Mouse (Mus musculus): ENCODE results near the gene Fndc5. TPM values are rescaled to one million over a fixed set of nuclear protein-coding genes. Genes with fewer than 3 reads are reported as not detected.

The Fndc5 gene
- polyA plus RNA-seq (2015; fragmentation: Nextera tagmentation; extraction: Ambion mirVana) = 3.0 and 3.4 TPM in 2 replicates

DNA sequence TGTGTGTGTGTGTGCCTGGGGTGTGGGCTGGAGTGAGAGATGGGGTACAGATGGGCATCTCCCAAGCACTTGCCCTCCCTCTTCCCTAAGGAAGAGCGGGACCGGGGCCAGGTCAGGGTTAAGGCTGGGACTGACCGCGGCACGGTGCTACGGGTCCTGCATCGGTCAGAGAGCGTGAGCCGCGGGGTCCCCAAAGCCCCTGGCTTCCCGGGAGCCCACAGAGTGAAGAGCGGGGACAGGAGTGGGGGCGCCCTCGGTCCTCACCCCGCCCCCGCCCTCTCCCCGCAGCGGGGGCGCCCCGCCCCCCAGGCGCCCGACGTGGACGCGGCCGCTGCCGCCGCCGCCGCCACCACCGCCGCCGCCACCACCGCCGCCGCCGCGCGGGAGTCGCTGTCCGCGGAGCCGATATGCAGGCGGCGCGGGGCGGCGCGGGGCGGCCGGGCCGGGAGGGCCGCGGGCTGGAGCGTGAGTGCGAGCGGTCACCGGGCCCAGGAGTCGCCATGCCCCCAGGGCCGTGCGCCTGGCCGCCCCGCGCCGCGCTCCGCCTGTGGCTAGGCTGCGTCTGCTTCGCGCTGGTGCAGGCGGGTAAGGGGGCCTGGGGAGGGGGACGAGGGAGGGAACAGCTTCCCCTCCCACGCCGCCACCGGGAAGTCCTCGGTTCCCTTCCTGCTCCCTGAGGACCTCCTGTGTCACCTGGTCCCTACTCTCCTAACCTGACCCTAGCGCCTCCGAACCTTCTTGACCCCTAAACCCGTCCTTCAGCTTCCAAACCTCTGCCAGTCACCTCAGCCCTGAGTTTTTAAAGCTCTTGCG, at the start of gene Fndc5:
Gene Fndc5 (plus strand): TSS at position 421 of the 813 bp plus-strand sequence.
- Histone ChIP-seq H3K4me3 (ENCODE audit: low read length) (peak within 1 kb of the TSS; percentile 62), H3K9ac (replicated peaks; ENCODE audit: low read length) (peak within 1 kb of the TSS; percentile 76), H3K36me3 (ENCODE audit: insufficient read depth, low read length) (no peaks in the 10 kb centered on the region), H3K4me2 (replicated peaks; ENCODE audit: low read depth, low read length) (peak within 1 kb of the TSS; percentile 98), H3K4me1 (ENCODE audit: insufficient read depth, low read length) (peaks cover 28% of the 10 kb centered on the region), H3K9me3 (ENCODE audit: low read length) (no peaks in the 10 kb centered on the region), H3K27me3 (ENCODE audit: insufficient read depth, low read length) (peaks cover 9% of the 10 kb centered on the region; the same call in 1 of the 2 replicates), H3K27ac (ENCODE audit: low read length) (no peak within 1 kb of the TSS)
- whole genome bisulfite sequencing = 3% methylated on average over 27 of the region's 80 CpGs
- ATAC-seq (ENCODE audit: low FRiP score, low TSS enrichment) = peak; percentile 46

DNA sequence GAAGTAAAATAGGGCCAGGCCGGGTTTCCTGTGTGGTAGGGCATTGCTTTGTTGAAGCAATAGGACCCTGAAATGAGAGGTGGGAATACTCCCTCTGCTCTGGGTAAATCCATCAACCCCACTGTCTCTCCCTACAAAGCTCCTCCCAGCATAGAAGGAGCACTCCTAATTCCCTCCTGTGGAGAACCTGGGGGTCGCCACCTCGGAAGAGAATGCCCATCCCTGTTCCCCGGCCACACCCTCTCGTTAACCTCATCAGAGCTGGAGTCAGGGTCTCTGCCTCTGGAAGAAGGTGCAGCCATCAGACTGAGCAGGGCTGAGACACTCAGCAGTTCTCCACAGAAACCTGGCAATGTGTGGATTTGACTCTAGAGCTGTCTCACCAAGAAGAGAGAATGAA, 48.9 kb upstream of the Fndc5 start:
- WGBS = 40% methylated on average over 5 of the region's 5 CpGs
- no peak overlapping the region for H3K4me3 ChIP-seq (ENCODE audit: low read length)
- no peak overlapping the region for H3K9ac ChIP-seq (replicated peaks; ENCODE audit: low read length)
- peaks cover 8% of the 10 kb centered on the region; the same call in 1 of the 2 replicates for H3K36me3 ChIP-seq (ENCODE audit: insufficient read depth, low read length)
- no peak overlapping the region for H3K4me2 ChIP-seq (replicated peaks; ENCODE audit: low read depth, low read length)
- no peak overlapping the region for H3K27ac ChIP-seq (ENCODE audit: low read length)
- no peaks in the 10 kb centered on the region for H3K27me3 ChIP-seq (ENCODE audit: insufficient read depth, low read length)
- no peaks in the 10 kb centered on the region for H3K4me1 ChIP-seq (ENCODE audit: insufficient read depth, low read length)
- no peaks in the 10 kb centered on the region for H3K9me3 ChIP-seq (ENCODE audit: low read length)
- no peak for ATAC-seq (ENCODE audit: low FRiP score, low TSS enrichment)

DNA sequence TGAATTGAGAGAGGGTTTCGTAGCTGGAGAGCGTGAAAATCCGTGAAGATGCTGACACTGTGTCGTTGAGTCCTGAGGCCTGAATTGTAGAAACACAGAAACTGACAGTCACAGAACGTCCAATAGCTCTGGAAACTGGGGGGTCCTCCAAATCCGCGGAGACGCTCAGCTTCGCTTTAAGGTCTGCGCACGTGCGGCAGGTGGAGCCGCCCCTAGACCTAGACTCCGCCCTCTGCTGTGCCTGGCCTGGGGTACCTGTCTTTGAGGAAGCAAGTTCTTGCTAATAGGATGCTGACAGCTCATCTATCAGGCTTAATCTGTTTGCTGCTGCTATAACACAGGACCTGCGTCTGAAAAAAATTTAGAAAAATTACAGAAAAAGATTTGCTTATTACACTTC, 41.5 kb upstream of the Fndc5 start:
- no peak for ATAC-seq (ENCODE audit: low FRiP score, low TSS enrichment)
- no peaks in the 10 kb centered on the region for H3K36me3 ChIP-seq (ENCODE audit: insufficient read depth, low read length)
- 0 out of 2 replicates have a peak, but pooled peaks cover 4% of the 10 kb centered on the region for H3K27me3 ChIP-seq (ENCODE audit: insufficient read depth, low read length)
- no peaks in the 10 kb centered on the region for H3K9me3 ChIP-seq (ENCODE audit: low read length)
- no peak overlapping the region for H3K27ac ChIP-seq (ENCODE audit: low read length)
- H3K4me1 ChIP-seq (ENCODE audit: insufficient read depth, low read length) = no peaks in the 10 kb centered on the region
- no peak overlapping the region for H3K9ac ChIP-seq (replicated peaks; ENCODE audit: low read length)
- no peak overlapping the region for H3K4me2 ChIP-seq (replicated peaks; ENCODE audit: low read depth, low read length)
- H3K4me3 ChIP-seq (ENCODE audit: low read length) = no peak overlapping the region
- WGBS = 27% methylated on average over 15 of the region's 15 CpGs

DNA sequence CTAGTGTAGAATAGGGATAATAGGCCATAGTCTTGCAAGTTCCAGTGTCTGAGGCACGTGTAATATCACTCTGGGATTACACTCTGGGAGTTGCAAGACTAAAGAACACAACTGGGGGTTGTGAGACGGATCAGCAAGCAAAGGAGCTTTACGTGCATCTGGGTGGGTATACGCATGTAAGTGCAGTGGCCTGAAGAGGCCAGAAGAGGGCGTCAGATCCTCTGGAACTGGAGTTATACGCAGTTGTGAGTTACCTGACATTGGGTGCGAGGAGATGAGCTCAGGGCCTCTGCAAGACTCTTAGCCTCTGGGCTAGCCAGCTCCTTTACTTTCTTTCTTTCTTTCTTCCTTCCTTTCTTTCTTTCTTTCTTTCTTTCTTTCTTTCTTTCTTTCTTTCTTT, 39.8 kb upstream of the Fndc5 start:
- H3K4me2 ChIP-seq (replicated peaks; ENCODE audit: low read depth, low read length) = no peak overlapping the region
- H3K9ac ChIP-seq (replicated peaks; ENCODE audit: low read length) = no peak overlapping the region
- H3K9me3 ChIP-seq (ENCODE audit: low read length) = no peaks in the 10 kb centered on the region
- H3K4me1 ChIP-seq (ENCODE audit: insufficient read depth, low read length) = no peaks in the 10 kb centered on the region
- H3K4me3 ChIP-seq (ENCODE audit: low read length) = no peak overlapping the region
- ATAC-seq (ENCODE audit: low FRiP score, low TSS enrichment) = no peak
- H3K36me3 ChIP-seq (ENCODE audit: insufficient read depth, low read length) = no peaks in the 10 kb centered on the region
- 0 out of 2 replicates have a peak, but pooled peaks cover 4% of the 10 kb centered on the region for H3K27me3 ChIP-seq (ENCODE audit: insufficient read depth, low read length)
- 80% methylated on average over 7 of the region's 7 CpGs for WGBS
- no peak overlapping the region for H3K27ac ChIP-seq (ENCODE audit: low read length)

DNA sequence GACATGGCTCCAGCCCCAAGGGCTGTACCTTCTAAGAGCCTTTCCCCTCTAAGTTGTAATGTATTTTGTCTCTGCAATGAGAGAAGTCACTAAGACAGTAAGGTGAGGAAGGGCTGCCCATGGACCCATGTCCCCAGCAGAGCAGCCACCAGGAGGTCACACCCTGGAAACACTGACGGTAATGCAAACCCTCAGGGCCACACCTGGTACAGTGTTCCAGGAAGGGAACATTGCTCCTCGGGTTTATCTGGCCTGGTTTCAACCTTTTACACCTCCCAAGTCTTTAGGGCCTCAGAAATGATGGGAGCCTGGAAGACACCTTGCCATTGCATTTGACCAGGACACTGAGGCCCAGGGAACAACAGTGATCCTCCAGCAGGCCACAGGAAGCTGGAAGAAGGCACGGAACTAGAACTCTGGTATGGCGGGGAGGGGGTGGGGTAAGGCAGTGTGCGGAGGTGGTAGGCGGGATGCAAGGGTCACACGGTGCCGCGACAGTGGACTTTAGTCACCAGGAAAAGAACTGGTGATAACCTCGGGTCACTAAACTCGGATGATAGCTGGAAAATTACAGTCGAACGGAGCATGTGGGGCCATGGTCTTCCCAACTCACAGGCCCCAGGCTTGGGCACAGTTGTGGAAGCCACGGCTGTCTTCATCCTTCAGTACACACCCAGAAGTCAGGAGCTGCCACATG, 34.5 kb upstream of the Fndc5 start:
- Histone ChIP-seq H3K27me3 (ENCODE audit: insufficient read depth, low read length) (peaks cover 22% of the 10 kb centered on the region), H3K4me2 (replicated peaks; ENCODE audit: low read depth, low read length) (no peak overlapping the region), H3K27ac (ENCODE audit: low read length) (no peak overlapping the region), H3K9ac (replicated peaks; ENCODE audit: low read length) (no peak overlapping the region), H3K4me3 (ENCODE audit: low read length) (no peak overlapping the region), H3K9me3 (ENCODE audit: low read length) (no peaks in the 10 kb centered on the region), H3K4me1 (ENCODE audit: insufficient read depth, low read length) (peaks cover 7% of the 10 kb centered on the region), H3K36me3 (ENCODE audit: insufficient read depth, low read length) (no peaks in the 10 kb centered on the region)
- 74% methylated on average over 14 of the region's 14 CpGs for WGBS
- no peak for ATAC-seq (ENCODE audit: low FRiP score, low TSS enrichment)

DNA sequence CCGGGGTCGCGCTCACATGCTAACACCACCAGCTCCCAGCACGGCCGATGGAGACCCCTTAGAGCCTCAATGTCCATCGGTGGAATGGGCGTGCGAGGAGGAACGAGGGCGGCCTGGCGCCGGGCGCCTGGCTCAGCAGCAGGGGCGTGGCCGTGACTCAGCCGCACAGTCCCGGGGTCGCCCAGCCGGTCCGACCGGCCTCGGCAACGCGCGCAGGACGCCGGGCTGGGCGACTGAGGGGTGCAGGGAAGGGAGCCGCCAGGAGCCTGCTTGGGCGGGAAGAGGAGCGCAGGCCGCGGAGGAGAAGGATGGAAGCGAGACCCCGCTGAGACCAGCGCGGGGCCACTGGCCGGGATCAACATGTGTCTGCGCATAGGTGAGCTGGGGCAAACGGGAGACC, 31.4 kb upstream of the Fndc5 start, which contains the start of gene Tmem54:
Gene Tmem54 (plus strand): TSS at position 193 of the 400 bp plus-strand sequence.
- Histone ChIP-seq H3K27me3 (ENCODE audit: insufficient read depth, low read length) (peaks cover 22% of the 10 kb centered on the region), H3K27ac (ENCODE audit: low read length) (no peak within 1 kb of the TSS), H3K9me3 (ENCODE audit: low read length) (no peaks in the 10 kb centered on the region), H3K36me3 (ENCODE audit: insufficient read depth, low read length) (no peaks in the 10 kb centered on the region), H3K4me2 (replicated peaks; ENCODE audit: low read depth, low read length) (peak within 1 kb of the TSS; percentile 57), H3K9ac (replicated peaks; ENCODE audit: low read length) (peak within 1 kb of the TSS; percentile 59), H3K4me1 (ENCODE audit: insufficient read depth, low read length) (peaks cover 10% of the 10 kb centered on the region), H3K4me3 (ENCODE audit: low read length) (peak within 1 kb of the TSS; percentile 37)
- WGBS = 2% methylated on average over 39 of the region's 40 CpGs
- peak; percentile 53; the same call in 1 of the 2 replicates for ATAC-seq (ENCODE audit: low FRiP score, low TSS enrichment)

DNA sequence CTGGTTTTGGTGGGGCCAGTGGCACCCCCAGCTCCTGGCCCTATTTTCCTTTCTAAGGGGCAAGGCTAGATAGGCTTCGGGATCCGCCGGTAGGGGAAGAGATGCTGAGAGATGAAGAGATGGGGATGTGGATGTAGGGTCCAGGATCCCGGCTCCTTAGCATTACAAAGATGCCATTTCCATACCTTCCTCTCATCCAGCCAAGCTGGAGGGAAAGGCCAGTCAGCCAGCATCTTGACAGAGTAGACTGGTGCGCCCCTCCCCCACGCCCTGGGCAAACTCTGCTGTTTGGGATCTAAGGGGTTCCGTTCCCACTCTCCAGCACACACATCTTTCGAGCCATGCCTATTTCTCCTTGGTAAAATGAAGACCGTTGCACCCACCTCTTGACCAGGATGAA, 30.7 kb upstream of the Fndc5 start:
- H3K27ac ChIP-seq (ENCODE audit: low read length) = no peak overlapping the region
- no peak for ATAC-seq (ENCODE audit: low FRiP score, low TSS enrichment)
- H3K4me3 ChIP-seq (ENCODE audit: low read length) = 0 out of 2 replicates have a peak overlapping the region, but pooled peaks have one; percentile 37
- WGBS = 28% methylated on average over 9 of the region's 9 CpGs
- H3K36me3 ChIP-seq (ENCODE audit: insufficient read depth, low read length) = no peaks in the 10 kb centered on the region
- peaks cover 22% of the 10 kb centered on the region for H3K27me3 ChIP-seq (ENCODE audit: insufficient read depth, low read length)
- H3K9ac ChIP-seq (replicated peaks; ENCODE audit: low read length) = 0 out of 2 replicates have a peak overlapping the region, but pooled peaks have one; percentile 59
- H3K9me3 ChIP-seq (ENCODE audit: low read length) = no peaks in the 10 kb centered on the region
- peaks cover 17% of the 10 kb centered on the region for H3K4me1 ChIP-seq (ENCODE audit: insufficient read depth, low read length)
- peak overlapping the region; percentile 57 for H3K4me2 ChIP-seq (replicated peaks; ENCODE audit: low read depth, low read length)

DNA sequence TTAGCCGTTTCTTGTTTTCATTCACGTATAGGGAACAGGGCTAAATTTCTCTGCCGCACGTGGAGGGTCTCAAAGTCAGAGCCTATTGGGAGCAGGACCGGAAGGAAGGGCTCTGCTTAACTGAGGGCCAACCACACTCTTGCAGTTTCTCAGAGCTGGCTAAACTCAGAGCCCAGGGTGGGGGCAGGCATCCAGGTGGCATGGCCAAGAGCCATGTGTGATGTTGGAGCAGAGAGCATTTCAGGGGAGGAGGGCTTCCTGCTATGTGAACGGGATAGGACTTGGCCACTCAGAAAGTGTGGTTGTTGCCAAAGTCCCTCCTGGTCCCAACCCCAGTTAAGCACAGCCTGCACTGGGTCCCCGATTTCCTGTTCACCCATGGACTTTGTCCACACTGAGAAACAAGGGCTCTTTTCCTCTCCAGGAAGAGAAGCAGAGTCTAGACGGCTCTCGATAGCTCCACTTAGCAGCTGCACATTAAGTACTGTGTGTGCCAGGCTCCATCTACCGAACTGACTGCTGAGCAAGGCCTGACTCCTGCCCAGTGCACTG, 29.4 kb upstream of the Fndc5 start:
- Histone ChIP-seq H3K4me1 (ENCODE audit: insufficient read depth, low read length) (peaks cover 29% of the 10 kb centered on the region), H3K9ac (replicated peaks; ENCODE audit: low read length) (no peak overlapping the region), H3K36me3 (ENCODE audit: insufficient read depth, low read length) (no peaks in the 10 kb centered on the region), H3K9me3 (ENCODE audit: low read length) (no peaks in the 10 kb centered on the region), H3K27me3 (ENCODE audit: insufficient read depth, low read length) (peaks cover 22% of the 10 kb centered on the region), H3K4me2 (replicated peaks; ENCODE audit: low read depth, low read length) (no peak overlapping the region), H3K27ac (ENCODE audit: low read length) (no peak overlapping the region), H3K4me3 (ENCODE audit: low read length) (no peak overlapping the region)
- no peak for ATAC-seq (ENCODE audit: low FRiP score, low TSS enrichment)
- 63% methylated on average over 10 of the region's 10 CpGs for WGBS

DNA sequence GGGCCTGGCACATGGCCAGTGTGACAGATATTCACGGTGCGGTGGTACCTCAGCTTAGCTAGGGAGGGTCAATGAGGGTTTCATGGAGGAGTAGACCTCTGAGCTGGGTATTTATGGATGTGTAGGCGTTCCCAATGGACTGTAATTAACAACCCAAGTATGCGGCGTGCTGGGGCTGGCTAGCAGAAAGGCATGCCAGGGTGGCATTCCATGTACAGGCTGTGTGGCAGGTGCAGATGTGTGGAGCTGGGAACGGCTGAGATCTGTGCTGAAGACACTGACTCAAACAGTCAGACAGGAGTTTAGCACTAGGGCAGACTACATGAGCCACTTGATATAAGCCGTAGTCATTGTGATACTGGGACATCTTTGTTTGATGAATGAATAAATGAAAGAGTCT, 28.2 kb upstream of the Fndc5 start:
- 50% methylated on average over 7 of the region's 7 CpGs for WGBS
- Histone ChIP-seq H3K27me3 (ENCODE audit: insufficient read depth, low read length) (peaks cover 22% of the 10 kb centered on the region), H3K4me2 (replicated peaks; ENCODE audit: low read depth, low read length) (no peak overlapping the region), H3K27ac (ENCODE audit: low read length) (no peak overlapping the region), H3K9ac (replicated peaks; ENCODE audit: low read length) (no peak overlapping the region), H3K4me1 (ENCODE audit: insufficient read depth, low read length) (peaks cover 38% of the 10 kb centered on the region), H3K9me3 (ENCODE audit: low read length) (no peaks in the 10 kb centered on the region), H3K4me3 (ENCODE audit: low read length) (no peak overlapping the region), H3K36me3 (ENCODE audit: insufficient read depth, low read length) (no peaks in the 10 kb centered on the region)
- ATAC-seq (ENCODE audit: low FRiP score, low TSS enrichment) = no peak; the same call in 1 of the 2 replicates
